ENCODE assay signal across 9 mouse cellular contexts in the genomic region with DNA sequence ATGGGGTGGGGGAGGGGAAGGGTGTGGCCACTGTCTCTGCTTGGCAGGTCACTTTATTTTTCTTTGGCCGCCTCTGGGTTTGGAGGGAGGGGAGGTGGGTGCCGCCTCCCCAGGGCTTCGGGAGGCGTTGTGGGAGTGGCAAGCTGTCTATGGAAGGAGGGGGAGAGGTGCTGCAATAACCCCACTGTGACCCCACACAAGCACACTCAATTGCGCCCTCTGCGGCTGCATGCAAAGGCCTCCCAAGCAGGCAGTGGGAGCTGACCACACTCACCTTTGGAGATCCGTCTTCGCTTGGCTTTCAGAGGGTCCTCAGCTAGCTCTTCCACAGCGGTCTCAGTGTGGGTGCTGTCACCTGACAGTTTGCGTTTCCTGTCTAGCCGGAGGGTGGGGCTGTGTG.
"Had no signal": no experiment of that assay in that cellular context is flagged by ENCODE, and none has a peak within 500 bp of the region (broad histone marks: within the 10 kb centered on the region; RNA-seq: fewer than 3 reads in every experiment).

No protein-coding gene starts in this region.

- H3K4me2 ChIP-seq: intestine, embryonic 15.5 days; liver, embryonic 13.5 days had no signal

- H3K4me1 ChIP-seq: intestine, embryonic 15.5 days; liver, embryonic 13.5 days had no signal

- H3K27ac ChIP-seq: intestine, embryonic 15.5 days; liver, embryonic 13.5 days; macrophage had no signal

- H3K27me3 ChIP-seq: intestine, embryonic 15.5 days; liver, embryonic 13.5 days had no signal

- H3K9ac ChIP-seq: intestine, embryonic 15.5 days; liver, embryonic 13.5 days had no signal

- DNase-seq: kidney, adult 2 months; kidney, postnatal 10 days; kidney, postnatal 4 days; liver, embryonic 13.5 days; lung, adult 2 months; midbrain, embryonic 14.5 days; thymus, postnatal 25 days had no signal

- H3K4me3 ChIP-seq: intestine, embryonic 15.5 days; liver, embryonic 13.5 days had no signal

- ATAC-seq: intestine, embryonic 15.5 days had no signal

- H3K36me3 ChIP-seq: intestine, embryonic 15.5 days had no signal

- H3K9me3 ChIP-seq: intestine, embryonic 15.5 days; liver, embryonic 13.5 days had no signal
